Mouse (Mus musculus) cerebellum, adult 2 months (tissue): ENCODE measurements around the gene 4930556J24Rik.

Experiments
- CTCF ChIP-seq: fragments of 200-500 bp; IDR thresholded peaks from 2 replicates; pipeline ENCODE4 v1.5.1; 2011; ENCODE audit warnings: low read depth, mild to moderate bottlenecking, control low read depth, low read length, moderate library complexity, borderline replicate concordance; ENCODE audit not compliant: insufficient read depth
- POLR2A ChIP-seq: fragments of 200-500 bp; IDR thresholded peaks from 2 replicates; pipeline ENCODE4 v1.6.1; 2011; ENCODE audit warnings: low read length, control low read depth, borderline replicate concordance; ENCODE audit not compliant: insufficient read depth

GRCm38 (mm10) chr11:3902516-3902915 is 74.1 kb downstream of the 4930556J24Rik start:
- TF ChIP-seq POLR2A (no peak), CTCF (no peak)
